Comparison of ENCODE assay signal across 8 mouse cellular contexts in genomic region chr4:139232479-139233145, GRCm38 (mm10). TPM values are rescaled to one million over a fixed set of nuclear protein-coding genes. Genes with fewer than 3 reads are reported as not detected.
A peak's percentile ranks its signal among the peaks of the same experiment; 100 is the strongest.
DNase-seq lines count a peak whose midpoint lies in the region; ATAC-seq lines count a peak whose summit lies in the region.

No protein-coding gene starts in this region.

- H3K9me3 ChIP-seq in heart, embryonic 15.5 days (replicated peaks): no peaks in the 10 kb centered on the region

- 45% methylated on average over 6 of the region's 6 CpGs for WGBS in heart, embryonic 15.5 days

- peak overlapping the region; percentile 54 for H3K27ac ChIP-seq in heart, embryonic 15.5 days

- H3K4me3 ChIP-seq in heart, embryonic 15.5 days: no peak overlapping the region

- no peak overlapping the region for H3K9ac ChIP-seq in heart, embryonic 15.5 days

- no peak for ATAC-seq in heart, embryonic 15.5 days (replicated peaks; ENCODE audit: insufficient number of reproducible peaks, insufficient read depth, low FRiP score, low read depth)

- H3K27me3 ChIP-seq in heart, embryonic 15.5 days: no peaks in the 10 kb centered on the region

- peak; percentile 96 for DNase-seq in heart, adult 11 months
- DNase-seq in heart, adult 8-10 months (ENCODE audit: low spot score): no peak
- DNase-seq in adipocyte (ENCODE audit: low spot score): peak; percentile 88
- DNase-seq in embryo, embryonic 10.5 days (ENCODE audit: low spot score): peak; percentile 81
- DNase-seq in kidney, postnatal 25 days: peak; percentile 63 to 72
- DNase-seq in lung, postnatal 10 days: peak; percentile 88
- peak; percentile 80 for DNase-seq in skeletal muscle tissue, adult 2 months (ENCODE audit: low read depth, low spot score)

- peaks cover 76% of the 10 kb centered on the region for H3K4me1 ChIP-seq in heart, embryonic 15.5 days (replicated peaks)

- H3K36me3 ChIP-seq in heart, embryonic 15.5 days: no peaks in the 10 kb centered on the region

- no peak overlapping the region for H3K4me2 ChIP-seq in heart, embryonic 15.5 days

RNA-seq across cellular contexts. Expression of gene Capzb, which starts 39.9 kb away (rescaled TPM):
- 100 to 1,000 TPM; 354 to 406 (median 379) TPM for total RNA-seq in heart, adult 8-10 months (2022)
- polyA plus RNA-seq in heart, embryonic 15.5 days (2015; fragmentation: Nextera tagmentation; extraction: Ambion mirVana): 363 and 375 TPM in 2 replicates
